Mouse (Mus musculus) heart, adult 2 months (tissue): ENCODE results near the gene Atrip.

Experiments
- CTCF ChIP-seq: fragments of 200-600 bp; IDR thresholded peaks from 2 replicates; pipeline ENCODE4 v1.8.1; 2022; ENCODE audit warnings: antibody characterized with exemption, mild to moderate bottlenecking, moderate library complexity
- EP300 ChIP-seq: fragments of 200-500 bp; IDR thresholded peaks from 2 replicates; pipeline ENCODE4 v1.6.1; 2011; ENCODE audit warnings: low read depth, low read length, control low read depth; ENCODE audit not compliant: insufficient read depth
- POLR2A ChIP-seq: fragments of 200-500 bp; IDR thresholded peaks from 2 replicates; pipeline ENCODE4 v1.6.1; 2011; ENCODE audit warnings: mild to moderate bottlenecking, low read depth, low read length, control low read depth; ENCODE audit not compliant: insufficient read depth

GRCm38 (mm10) chr9:109031001-109031400, 42.9 kb downstream of the Atrip start:
- TF ChIP-seq EP300 (no peak), POLR2A (no peak), CTCF (no peak)
